ENCODE assay signal across 12 mouse cellular contexts in the genomic region with DNA sequence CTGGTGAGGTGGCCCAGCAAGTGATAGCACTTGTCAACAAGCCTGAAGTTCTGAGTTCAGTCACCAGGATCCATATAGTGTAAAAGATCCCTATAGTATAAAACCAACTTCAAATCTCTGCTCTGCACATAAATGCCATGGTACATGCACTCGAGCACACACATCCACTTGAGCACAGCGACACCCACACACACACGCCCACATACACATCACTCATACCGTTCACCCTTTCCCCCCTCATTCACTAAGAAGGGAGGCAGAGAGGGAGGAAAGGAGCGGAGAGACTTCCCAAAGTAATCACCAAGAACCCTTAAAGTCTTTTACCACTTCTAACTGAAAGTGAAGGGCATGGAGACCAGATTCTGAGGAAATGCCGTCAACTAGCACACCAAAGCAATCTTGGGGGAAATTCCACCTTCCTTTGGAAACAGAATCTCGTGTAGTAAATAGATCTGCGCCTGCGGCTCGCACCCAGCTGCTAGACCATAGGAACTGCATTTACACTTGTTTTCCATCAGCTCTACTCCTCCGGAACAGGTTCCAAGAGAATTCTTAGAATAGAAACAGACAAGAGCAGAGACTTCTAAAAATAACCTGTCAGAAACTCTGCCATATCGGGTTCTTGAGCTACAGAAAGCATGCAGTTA. TPM values are rescaled to one million over a fixed set of nuclear protein-coding genes. Genes with fewer than 3 reads are reported as not detected.
DNase-seq lines count a peak whose midpoint lies in the region; ATAC-seq and TF ChIP-seq lines count a peak whose summit lies in the region.
"Had no signal": no experiment of that assay in that cellular context is flagged by ENCODE, and none has a peak within 500 bp of the region (broad histone marks: within the 10 kb centered on the region; RNA-seq: fewer than 3 reads in every experiment).

No protein-coding gene starts in this region.

- 63% methylated on average over 12 of the region's 12 CpGs for WGBS in lung, postnatal 0 days
- WGBS in hindbrain, embryonic 11.5 days, result 93% methylated on average over 12 of the region's 12 CpGs
- 87% methylated on average over 12 of the region's 12 CpGs for WGBS in hindbrain, postnatal 0 days

- H3K27ac ChIP-seq in lung, postnatal 0 days (ENCODE audit: low read length), result no peak overlapping the region
- H3K27ac ChIP-seq in hindbrain, embryonic 11.5 days (ENCODE audit: low read depth, low read length), result no peak overlapping the region
- no peak overlapping the region for H3K27ac ChIP-seq in hindbrain, postnatal 0 days
- H3K27ac ChIP-seq: forebrain, embryonic 12.5 days; limb, embryonic 10.5 days; neural tube, embryonic 12.5 days had no signal

- H3K9me3 ChIP-seq in lung, postnatal 0 days (ENCODE audit: low read length), result no peaks in the 10 kb centered on the region
- no peaks in the 10 kb centered on the region for H3K9me3 ChIP-seq in hindbrain, embryonic 11.5 days (ENCODE audit: control insufficient read depth, low read length)
- H3K9me3 ChIP-seq in hindbrain, postnatal 0 days (ENCODE audit: low read length), result no peaks in the 10 kb centered on the region
- H3K9me3 ChIP-seq: forebrain, embryonic 12.5 days; limb, embryonic 10.5 days; neural tube, embryonic 12.5 days had no signal

- H3K9ac ChIP-seq in lung, postnatal 0 days (replicated peaks; ENCODE audit: low read depth), result no peak overlapping the region
- H3K9ac ChIP-seq in hindbrain, embryonic 11.5 days (ENCODE audit: low read depth, low read length), result no peak overlapping the region
- H3K9ac ChIP-seq in hindbrain, postnatal 0 days (replicated peaks; ENCODE audit: low read length), result no peak overlapping the region
- H3K9ac ChIP-seq: forebrain, embryonic 12.5 days; neural tube, embryonic 12.5 days had no signal

- no peak for TF ChIP-seq EP300 in lung, postnatal 0 days (IDR thresholded peaks at IDR 0.05)

- H3K4me1 ChIP-seq in lung, postnatal 0 days (ENCODE audit: insufficient read depth, low read depth, low read length), result peaks cover 2% of the 10 kb centered on the region; the same call in 1 of the 2 replicates
- no peaks in the 10 kb centered on the region for H3K4me1 ChIP-seq in hindbrain, embryonic 11.5 days (replicated peaks; ENCODE audit: control insufficient read depth, insufficient read depth, low read length)
- H3K4me1 ChIP-seq in hindbrain, postnatal 0 days (ENCODE audit: insufficient read depth, low read length), result no peaks in the 10 kb centered on the region
- H3K4me1 ChIP-seq: forebrain, embryonic 12.5 days; neural tube, embryonic 12.5 days had no signal

- peak; percentile 30; the same call in 1 of the 2 replicates for ATAC-seq in lung, postnatal 0 days
- ATAC-seq in hindbrain, embryonic 11.5 days (ENCODE audit: low FRiP score), result no peak
- ATAC-seq in hindbrain, postnatal 0 days, result no peak

- no peak for TF ChIP-seq CTCF in lung, postnatal 0 days (IDR thresholded peaks at IDR 0.05)
- TF ChIP-seq CTCF in hindbrain, postnatal 0 days (IDR thresholded peaks at IDR 0.05; ENCODE audit: low read depth), result no peak

- H3K4me3 ChIP-seq in lung, postnatal 0 days (ENCODE audit: low read depth, low read length), result no peak overlapping the region
- no peak overlapping the region for H3K4me3 ChIP-seq in hindbrain, embryonic 11.5 days (ENCODE audit: low read depth, low read length)
- no peak overlapping the region for H3K4me3 ChIP-seq in hindbrain, postnatal 0 days (ENCODE audit: low read length)
- H3K4me3 ChIP-seq: forebrain, embryonic 12.5 days; limb, embryonic 10.5 days; neural tube, embryonic 12.5 days had no signal

- no peaks in the 10 kb centered on the region for H3K36me3 ChIP-seq in lung, postnatal 0 days (ENCODE audit: insufficient read depth, low read length)
- H3K36me3 ChIP-seq in hindbrain, embryonic 11.5 days (ENCODE audit: control insufficient read depth, insufficient read depth, low read length), result no peaks in the 10 kb centered on the region
- no peaks in the 10 kb centered on the region for H3K36me3 ChIP-seq in hindbrain, postnatal 0 days (ENCODE audit: insufficient read depth, low read length)

- H3K4me2 ChIP-seq in lung, postnatal 0 days (replicated peaks; ENCODE audit: low read depth, low read length), result no peak overlapping the region
- H3K4me2 ChIP-seq in hindbrain, embryonic 11.5 days (replicated peaks; ENCODE audit: low read depth, low read length), result no peak overlapping the region
- H3K4me2 ChIP-seq in hindbrain, postnatal 0 days (ENCODE audit: low read depth, low read length), result no peak overlapping the region
- H3K4me2 ChIP-seq: forebrain, embryonic 12.5 days; neural tube, embryonic 12.5 days had no signal

- H3K27me3 ChIP-seq in lung, postnatal 0 days (replicated peaks; ENCODE audit: insufficient read depth, low read length), result no peaks in the 10 kb centered on the region
- no peaks in the 10 kb centered on the region for H3K27me3 ChIP-seq in hindbrain, embryonic 11.5 days (ENCODE audit: control insufficient read depth, insufficient read depth, low read length)
- no peaks in the 10 kb centered on the region for H3K27me3 ChIP-seq in hindbrain, postnatal 0 days (ENCODE audit: insufficient read depth, low read length)
- H3K27me3 ChIP-seq: forebrain, embryonic 12.5 days; neural tube, embryonic 12.5 days had no signal

- DNase-seq in lung, postnatal 0 days (ENCODE audit: low spot score), result peak; percentile 17
- no peak for DNase-seq in lung, postnatal 36 days
- peak; percentile 17 to 40 for DNase-seq in heart, adult 9 months (ENCODE audit: low spot score in 2 of 2)
- DNase-seq in left cerebral cortex, adult 18-20 months (ENCODE audit: low spot score in 2 of 2), result peak; percentile 5 to 37
- DNase-seq in telencephalon, adult 2 months (ENCODE audit: low read depth, low spot score), result peak; percentile 78
- no peak for DNase-seq in hindbrain, embryonic 11.5 days (ENCODE audit: low spot score)
- DNase-seq in hindbrain, postnatal 0 days (ENCODE audit: low spot score), result no peak
- DNase-seq in retina, postnatal 1 day, result no peak
- DNase-seq: adrenal gland, postnatal 25 days had no signal

RNA-seq across cellular contexts. Expression of gene Ubap2, which starts 19.3 kb away (rescaled TPM):
- 18.2 and 21.4 TPM in 2 replicates for polyA plus RNA-seq in lung, postnatal 0 days (2015; fragmentation: Nextera tagmentation; extraction: Ambion mirVana)
- 10 to 100 TPM; 38.4 to 41.9 TPM for total RNA-seq in left cerebral cortex, adult 18-20 months (2021)
- polyA plus RNA-seq in hindbrain, embryonic 11.5 days (2014; fragmentation: Nextera tagmentation; extraction: Ambion mirVana), result 62.2 and 66.3 TPM in 2 replicates
- 19.3 and 33.8 TPM in 2 replicates for total RNA-seq in hindbrain, postnatal 0 days (2014; rRNA removed)
- 27.2 and 31.0 TPM in 2 replicates for polyA plus RNA-seq in hindbrain, postnatal 0 days (2015; fragmentation: Nextera tagmentation; extraction: Ambion mirVana)

RNA-seq across cellular contexts. Expression of gene Dcaf12, which starts 59.0 kb away (rescaled TPM):
- polyA plus RNA-seq in lung, postnatal 0 days (2015; fragmentation: Nextera tagmentation; extraction: Ambion mirVana), result 41.3 and 48.1 TPM in 2 replicates
- total RNA-seq in left cerebral cortex, adult 18-20 months (2021), result 10 to 100 TPM; 40.4 to 45.5 TPM
- 40.3 and 55.4 TPM in 2 replicates for polyA plus RNA-seq in hindbrain, embryonic 11.5 days (2014; fragmentation: Nextera tagmentation; extraction: Ambion mirVana)
- total RNA-seq in hindbrain, postnatal 0 days (2014; rRNA removed), result 64.0 and 64.3 TPM in 2 replicates
- 51.0 and 53.0 TPM in 2 replicates for polyA plus RNA-seq in hindbrain, postnatal 0 days (2015; fragmentation: Nextera tagmentation; extraction: Ambion mirVana)

Comparison
In these comparisons a context has a peak if more than half of its experiments do, and no peak if none do; other contexts are left out.
1. DNase-seq: peak in lung, postnatal 0 days (single experiment), heart, adult 9 months (2 of 2), left cerebral cortex, adult 18-20 months (2 of 2) and telencephalon, adult 2 months (single experiment); none in lung, postnatal 36 days (single experiment), hindbrain, embryonic 11.5 days (single experiment), hindbrain, postnatal 0 days (single experiment) and retina, postnatal 1 day (single experiment).